Mouse (Mus musculus): ENCODE measurements at regions not wholly inside any gene's neighbourhood (a gene's known extent, or its start where the extent isn't known, plus 50 kb on each side); places are given as distances from the start of the nearest gene placed in this dataset.

DNA sequence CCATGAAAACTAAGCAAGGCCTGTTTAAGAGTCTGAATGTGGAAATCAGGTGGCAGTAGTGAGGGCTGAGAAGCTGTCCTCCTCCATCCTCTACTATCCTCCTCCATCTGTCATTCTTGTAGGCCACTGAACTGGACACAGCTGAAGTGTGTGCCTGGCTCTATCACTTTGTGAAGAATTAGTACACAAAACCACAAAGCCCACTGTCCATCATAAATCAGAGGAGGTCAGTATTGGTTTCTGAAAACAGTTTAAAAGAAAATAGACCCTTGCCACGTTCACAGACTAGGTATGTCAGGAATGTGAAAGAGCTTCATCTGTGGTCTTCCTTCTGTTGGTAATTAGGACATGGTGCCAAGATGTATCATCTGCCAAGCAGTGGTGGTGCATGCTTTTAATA, 86.1 kb downstream of the Gpr65 start:
- TF ChIP-seq CTCF (IDR thresholded peaks at IDR 0.05; ENCODE audit: low read depth) (no peak), EP300 (optimal IDR thresholded peaks at IDR 0.05) (no peak)

Data from stomach, postnatal 0 days (tissue).